Mouse (Mus musculus) kidney, adult 9 months (tissue): Measurements from ENCODE around the gene Polr3gl.
A peak's percentile ranks its signal among the peaks of the same experiment; 100 is the strongest.

ENCODE experiments used
- DNase-seq: peaks from one replicate; pipeline ENCODE4 v3.0.0; 2022

Polr3gl gene

DNA sequence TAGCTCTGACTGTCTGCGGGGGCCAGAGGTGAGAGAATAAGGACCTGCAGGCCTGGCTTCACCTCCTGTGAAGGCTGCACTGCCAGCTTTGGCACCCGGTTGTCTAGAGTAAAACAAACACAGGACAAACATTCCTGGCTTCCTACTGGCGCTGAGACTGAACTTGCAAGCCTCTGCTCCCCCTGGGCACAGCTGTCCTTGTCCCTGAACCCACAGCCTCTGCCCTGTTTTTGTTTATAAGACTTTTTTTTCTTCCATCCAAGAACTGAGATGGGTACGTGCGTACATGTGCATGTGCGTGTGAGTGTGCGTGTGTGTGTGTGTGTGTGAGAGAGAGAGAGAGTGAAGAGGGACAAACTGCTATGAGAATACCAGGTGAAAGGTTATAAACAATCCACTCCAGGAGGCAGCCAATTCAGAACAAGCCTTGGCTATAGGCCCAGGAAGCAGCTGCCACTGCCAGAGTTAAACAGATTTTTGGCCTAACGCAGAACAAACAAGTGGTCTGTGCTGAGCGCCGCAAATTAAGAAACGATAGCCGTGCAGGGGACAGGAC, 38.9 kb downstream of the Polr3gl start:
- peak; percentile 96 for DNase-seq

DNA sequence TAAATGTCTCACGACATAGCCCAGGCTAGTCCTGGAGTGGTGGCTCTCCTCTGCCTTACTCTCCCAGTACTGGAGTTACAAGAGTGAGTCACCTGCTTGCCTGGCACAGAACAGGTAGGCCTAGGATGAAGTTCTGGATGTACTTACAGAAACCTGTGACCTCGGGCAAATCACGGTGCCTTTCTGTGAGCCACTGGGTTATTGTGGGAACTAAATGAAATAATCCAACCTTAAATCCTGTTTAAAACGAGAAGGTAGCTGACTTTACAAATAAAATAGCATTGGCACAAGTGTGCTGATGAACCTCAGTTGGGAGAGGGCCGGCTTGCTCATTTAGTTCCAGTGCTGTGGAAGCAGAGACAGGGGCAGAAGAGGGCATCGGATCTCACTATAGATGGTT, 39.7 kb downstream of the Polr3gl start:
- DNase-seq: peak; percentile 50

DNA sequence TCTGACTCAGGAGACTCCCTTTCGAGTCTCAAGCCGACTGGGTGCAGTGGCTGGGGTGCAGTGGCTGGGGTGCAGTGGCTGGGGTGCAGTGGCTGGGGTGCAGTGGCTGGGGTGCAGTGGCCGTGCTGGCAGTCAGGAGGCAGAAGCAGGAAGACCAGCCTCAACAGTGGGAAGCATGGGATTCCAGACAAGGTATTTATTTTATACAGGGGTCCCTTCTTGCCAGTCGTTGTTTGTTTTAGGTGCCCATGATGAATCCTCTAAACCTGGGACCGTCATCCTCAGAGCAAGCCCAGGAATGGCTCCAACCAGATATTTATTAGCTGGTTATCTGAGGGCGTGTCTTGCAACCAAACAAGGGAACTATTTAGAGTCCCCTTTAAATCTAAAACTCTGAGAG, 40.4 kb downstream of the Polr3gl start:
- no peak for DNase-seq

DNA sequence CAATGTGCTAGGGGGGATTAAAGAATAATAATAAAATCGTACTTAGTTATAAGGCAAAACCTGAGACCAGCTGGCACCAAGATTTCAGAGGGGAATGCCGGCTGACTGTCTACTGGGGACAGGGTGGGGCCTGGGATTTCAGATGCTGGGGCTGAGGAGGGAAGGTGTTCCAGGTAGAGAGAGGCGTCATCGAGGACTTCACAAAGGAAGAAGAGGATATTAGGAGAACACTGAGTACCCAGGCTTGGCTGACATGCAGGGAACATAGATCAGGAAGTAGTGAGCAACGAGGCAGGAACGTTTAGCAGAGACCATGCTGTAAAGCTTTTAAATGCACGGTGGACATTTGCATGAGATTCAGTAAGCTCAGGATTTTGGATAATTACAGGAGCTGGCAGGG, 42.1 kb downstream of the Polr3gl start:
- peak; percentile 36 for DNase-seq

GRCm38 (mm10) chr3:96551203-96551602, 42.8 kb downstream of the Polr3gl start:
- peak; percentile 86 for DNase-seq

GRCm38 (mm10) chr3:96549346-96549745, 44.6 kb downstream of the Polr3gl start:
- no peak for DNase-seq

- no peak for DNase-seq
Observed at GRCm38 (mm10) chr3:96548824-96549223, 45.2 kb downstream of the Polr3gl start.

DNA sequence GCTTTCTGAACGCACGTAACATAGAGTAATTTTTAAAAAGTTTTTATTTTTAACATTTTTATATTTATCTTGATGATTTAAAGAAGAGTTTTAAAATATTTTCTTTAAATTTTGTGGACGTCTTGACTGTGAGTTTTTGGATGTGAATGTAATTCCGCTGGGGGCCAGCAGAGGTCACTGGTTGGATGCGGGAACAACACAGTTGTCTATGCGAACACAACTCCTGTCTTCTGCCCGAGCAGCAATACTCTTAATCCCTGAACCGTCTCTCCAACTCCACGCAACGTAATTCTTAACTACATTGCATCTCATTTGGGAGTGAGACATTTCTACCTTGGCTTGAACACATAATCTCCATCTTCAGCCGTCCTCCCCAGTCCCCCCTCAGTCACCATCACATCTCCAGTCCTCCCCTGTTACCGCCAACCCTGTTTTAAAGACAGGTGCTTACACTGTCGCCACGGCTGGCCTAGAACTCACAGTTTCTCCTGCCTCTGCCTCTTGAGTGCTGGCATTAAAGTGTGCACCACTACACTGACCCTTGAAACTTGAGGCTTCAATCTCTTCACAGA, 46.5 kb downstream of the Polr3gl start:
- DNase-seq: peak; percentile 78

- no peak for DNase-seq
Observed at GRCm38 (mm10) chr3:96546880-96547279, 47.1 kb downstream of the Polr3gl start.

DNA sequence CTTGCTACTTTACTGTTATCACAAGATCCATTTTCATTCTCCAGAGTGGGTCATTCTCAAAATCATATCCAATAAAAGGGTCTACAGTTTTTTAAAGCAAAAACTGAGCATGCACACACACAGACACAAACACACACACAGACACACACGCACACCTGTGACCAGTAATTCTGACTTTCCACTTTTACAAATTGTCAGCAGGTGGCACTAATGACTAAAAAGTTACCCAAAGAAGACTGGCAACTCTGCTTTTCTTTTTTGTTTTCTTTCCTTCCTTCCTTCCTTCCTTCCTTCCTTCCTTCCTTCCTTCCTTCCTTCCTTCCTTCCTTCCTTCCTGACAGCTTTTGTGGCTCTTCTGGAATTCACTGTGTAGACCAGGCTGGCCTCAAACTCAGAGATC, 48.4 kb downstream of the Polr3gl start:
- DNase-seq: peak; percentile 23

- DNase-seq: no peak
Observed at GRCm38 (mm10) chr3:96543345-96543744, 50.6 kb downstream of the Polr3gl start.

DNA sequence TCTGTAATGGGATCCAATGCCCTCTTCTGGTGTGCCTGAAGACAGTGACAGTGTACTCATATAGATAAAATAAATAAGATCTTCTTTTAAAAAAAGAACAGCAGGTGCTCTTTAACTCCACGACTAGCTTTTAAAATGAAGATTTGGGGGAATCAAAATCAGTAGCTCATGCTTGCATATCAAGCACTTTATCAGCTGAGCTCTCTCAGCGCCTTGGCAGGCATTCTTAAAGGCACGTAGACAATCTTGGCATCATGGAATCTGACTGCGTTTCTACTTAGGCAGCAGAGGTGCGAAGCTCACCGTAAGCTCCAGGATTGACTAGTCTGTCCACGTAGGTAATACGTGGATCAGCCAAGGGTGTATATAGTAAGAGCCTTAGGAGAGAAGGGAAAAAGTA, 51.4 kb downstream of the Polr3gl start:
- no peak for DNase-seq

DNA sequence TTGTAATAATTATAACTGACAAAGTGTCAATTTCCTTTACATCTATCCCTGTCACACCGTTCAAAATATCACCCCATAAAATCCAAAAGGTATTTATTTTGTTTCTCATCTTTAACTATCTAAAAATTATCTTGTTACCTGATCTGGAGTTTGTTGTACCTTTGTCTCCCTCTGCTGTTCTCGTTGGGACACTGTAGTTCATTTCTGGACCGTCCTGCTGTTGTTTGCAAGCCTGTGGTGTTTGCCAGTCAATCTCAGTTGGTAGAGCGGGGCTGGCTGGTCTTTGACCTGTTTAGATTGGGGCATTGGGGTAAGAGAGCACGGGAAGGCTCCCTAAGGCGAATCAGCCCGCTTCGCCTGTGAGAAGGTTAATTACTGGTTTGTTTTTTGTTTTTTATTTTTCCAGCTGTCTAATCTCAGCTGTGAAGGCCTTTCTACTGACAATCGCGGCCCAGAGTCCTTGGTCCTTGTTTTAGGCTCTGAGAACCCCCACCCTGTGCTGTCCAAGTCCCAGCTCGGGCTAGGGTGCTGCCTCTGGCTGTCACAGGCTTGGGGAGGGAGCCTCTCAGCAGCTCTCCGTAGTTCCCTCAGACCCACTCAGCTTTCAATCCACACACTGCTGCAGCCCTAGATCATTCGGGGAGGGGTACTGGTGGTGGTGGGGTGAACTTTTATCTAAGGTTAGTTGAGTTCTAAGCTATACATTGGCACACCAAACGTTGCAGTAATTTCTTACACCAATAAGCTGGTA, 52.5 kb downstream of the Polr3gl start:
- peak; percentile 41 for DNase-seq

- no peak for DNase-seq
Observed at GRCm38 (mm10) chr3:96540740-96541139, 53.2 kb downstream of the Polr3gl start.

GRCm38 (mm10) chr3:96539316-96539715, 54.7 kb downstream of the Polr3gl start:
- no peak for DNase-seq

GRCm38 (mm10) chr3:96534300-96534699, 59.7 kb downstream of the Polr3gl start:
- no peak for DNase-seq

DNA sequence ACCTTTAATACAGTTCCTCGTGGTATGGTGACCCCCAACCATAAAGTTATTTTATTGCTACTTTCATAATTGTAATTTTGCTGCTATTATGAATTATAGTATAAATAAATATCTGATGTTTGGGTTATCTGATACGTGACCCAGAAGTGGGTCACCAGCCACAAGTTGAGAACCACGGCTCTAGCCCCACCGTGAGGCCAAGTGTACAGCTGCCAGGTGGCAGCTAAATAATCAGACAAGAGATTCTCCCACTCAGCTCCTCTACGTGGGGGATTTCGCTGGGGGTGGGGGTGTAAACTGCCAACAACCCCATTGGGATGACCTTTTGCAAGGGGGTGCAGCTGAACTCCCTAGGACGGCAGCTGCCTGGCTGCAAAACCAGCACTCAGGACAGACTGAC, 61.9 kb downstream of the Polr3gl start:
- no peak for DNase-seq

DNA sequence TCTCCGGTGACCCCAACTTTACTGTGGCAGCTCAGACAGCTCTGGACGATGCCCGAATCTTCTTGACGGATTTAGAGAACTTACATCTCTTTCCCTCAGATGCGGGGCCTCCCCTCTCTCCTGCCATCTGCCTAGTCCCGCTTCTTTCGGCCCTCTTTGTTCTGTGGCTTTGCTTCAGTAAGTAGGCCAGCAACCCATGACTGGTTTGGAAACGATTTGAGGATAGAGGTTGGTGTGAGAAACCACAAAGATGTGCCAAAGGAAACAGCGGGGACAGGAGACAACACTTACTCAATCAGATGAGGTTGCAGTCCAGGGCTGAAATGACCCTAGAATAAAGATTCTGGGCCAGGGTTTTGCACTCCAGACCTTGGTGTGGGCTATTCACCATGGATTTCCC, 65.5 kb downstream of the Polr3gl start:
- no peak for DNase-seq
